Mouse (Mus musculus) neural tube, embryonic 14.5 days (tissue): ENCODE results near the gene Dnal4. TPM values are rescaled to one million over a fixed set of nuclear protein-coding genes. Genes with fewer than 3 reads are reported as not detected.

Experiments
- ATAC-seq: fragments of 200-750 bp; cut with Nextera tagmentation; 2 replicates; pipeline ENCODE4 v1.8.0; 2017; ENCODE audit warnings: low read depth, mild to moderate bottlenecking, moderate TSS enrichment, moderate library complexity
- H3K27ac ChIP-seq: fragments of 300-500 bp; sonication (generic); 2 replicates; pipeline ENCODE4 v1.5.1; 2014; ENCODE audit warnings: low read depth, mild to moderate bottlenecking, control low read depth, low read length, moderate library complexity, mixed read lengths
- H3K27me3 ChIP-seq: fragments of 300-500 bp; sonication (generic); 2 replicates; pipeline ENCODE4 v1.6.1; 2014; ENCODE audit warnings: low read length; ENCODE audit not compliant: control insufficient read depth, insufficient read depth
- H3K36me3 ChIP-seq: fragments of 300-500 bp; sonication (generic); 2 replicates; pipeline ENCODE4 v1.6.1; 2014; ENCODE audit warnings: low read length, mixed read lengths; ENCODE audit not compliant: control insufficient read depth, insufficient read depth
- H3K4me1 ChIP-seq: fragments of 300-500 bp; sonication (generic); 2 replicates; pipeline ENCODE4 v1.6.1; 2014; ENCODE audit warnings: low read length; ENCODE audit not compliant: control insufficient read depth, insufficient read depth
- H3K4me2 ChIP-seq: fragments of 300-500 bp; sonication (generic); 2 replicates; pipeline ENCODE4 v1.6.1; 2014; ENCODE audit warnings: mild to moderate bottlenecking, low read depth, low read length, control low read depth
- H3K4me3 ChIP-seq: fragments of 300-500 bp; sonication (generic); 2 replicates; pipeline ENCODE4 v1.5.1; 2014; ENCODE audit warnings: low read depth, low read length, control low read depth, mixed read lengths
- H3K9ac ChIP-seq: fragments of 300-500 bp; sonication (generic); replicated peaks from 2 replicates; pipeline ENCODE4 v1.6.1; 2014; ENCODE audit warnings: low read depth, mild to moderate bottlenecking, control low read depth, low read length, mixed read lengths
- H3K9me3 ChIP-seq: fragments of 300-500 bp; sonication (generic); 2 replicates; pipeline ENCODE4 v1.6.1; 2016; ENCODE audit warnings: low read length; ENCODE audit not compliant: control insufficient read depth
- WGBS: fragments of 180-500 bp; shearing (Covaris S2); extraction: QIAGEN DNeasy Blood & Tissue Kit; methylation state at CpG from one replicate; pipeline ENCODE4 v1.1.7; 2014; 5-methylcytosine and 5-hydroxymethylcytosine counted together
- polyA plus RNA-seq: library from polyadenylated mRNA; unstranded; fragments of >200 nt; fragmentation: Nextera tagmentation; extraction: Ambion mirVana; gene quantifications from 2 replicates; pipeline ENCODE4 v1.2.1, GENCODE M21; 2014

The Dnal4 gene
- polyA plus RNA-seq, 1 experiment from 2014 or later: 62.2 TPM

DNA sequence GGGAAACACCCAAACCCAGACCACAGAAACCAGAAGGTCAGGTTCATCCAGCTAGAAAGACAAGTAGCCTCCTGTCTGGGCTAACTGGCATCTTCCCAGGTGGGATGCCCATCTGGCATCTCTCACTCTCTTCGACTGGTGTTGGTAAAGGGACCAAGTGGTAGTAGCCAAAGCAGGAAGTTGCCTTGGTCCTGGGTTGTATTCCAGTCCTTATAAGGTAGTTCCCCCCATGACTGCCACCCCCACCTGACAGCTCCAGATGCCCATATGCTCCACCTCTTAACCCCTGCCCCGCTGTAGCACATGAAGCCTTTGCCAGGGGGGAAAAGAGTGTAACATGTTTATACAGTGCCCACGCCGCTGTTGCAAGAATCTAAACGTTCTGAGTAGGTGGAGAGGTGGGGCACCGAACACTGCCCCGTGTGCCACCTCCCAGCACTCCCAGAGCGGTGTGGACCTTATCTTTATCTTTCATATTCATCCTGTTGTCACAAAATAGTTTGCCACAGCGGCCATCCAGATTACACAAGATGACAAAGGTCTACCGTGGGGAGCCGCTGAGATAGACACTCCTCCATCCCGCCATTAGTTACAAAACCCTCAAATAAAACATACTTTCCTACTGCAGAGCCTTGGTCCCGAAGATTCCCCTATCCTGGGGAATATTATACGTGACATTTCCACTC, 36.3 kb downstream of the Dnal4 start:
- H3K9ac ChIP-seq: peak overlapping the region; percentile 91
- H3K4me1 ChIP-seq: peaks cover 13% of the 10 kb centered on the region
- H3K27me3 ChIP-seq: no peaks in the 10 kb centered on the region
- peak overlapping the region; percentile 86 for H3K4me2 ChIP-seq
- H3K27ac ChIP-seq: no peak overlapping the region
- peak overlapping the region; percentile 95 for H3K4me3 ChIP-seq
- 33% methylated on average over 14 of the region's 14 CpGs for WGBS
- ATAC-seq: no peak
- no peaks in the 10 kb centered on the region for H3K9me3 ChIP-seq
- H3K36me3 ChIP-seq: peaks cover 28% of the 10 kb centered on the region

- H3K9ac ChIP-seq: no peak overlapping the region
- H3K27ac ChIP-seq: no peak overlapping the region
- 88% methylated on average over 3 of the region's 3 CpGs for WGBS
- no peaks in the 10 kb centered on the region for H3K9me3 ChIP-seq
- peak overlapping the region; percentile 95; the same call in 1 of the 2 replicates for H3K4me3 ChIP-seq
- no peak for ATAC-seq
- H3K27me3 ChIP-seq: no peaks in the 10 kb centered on the region
- peaks cover 28% of the 10 kb centered on the region for H3K36me3 ChIP-seq
- H3K4me1 ChIP-seq: peaks cover 13% of the 10 kb centered on the region
- H3K4me2 ChIP-seq: peak overlapping the region; percentile 86
These were observed 36.9 kb downstream of the Dnal4 start for GRCm38 (mm10) chr15:79740739-79741138.

DNA sequence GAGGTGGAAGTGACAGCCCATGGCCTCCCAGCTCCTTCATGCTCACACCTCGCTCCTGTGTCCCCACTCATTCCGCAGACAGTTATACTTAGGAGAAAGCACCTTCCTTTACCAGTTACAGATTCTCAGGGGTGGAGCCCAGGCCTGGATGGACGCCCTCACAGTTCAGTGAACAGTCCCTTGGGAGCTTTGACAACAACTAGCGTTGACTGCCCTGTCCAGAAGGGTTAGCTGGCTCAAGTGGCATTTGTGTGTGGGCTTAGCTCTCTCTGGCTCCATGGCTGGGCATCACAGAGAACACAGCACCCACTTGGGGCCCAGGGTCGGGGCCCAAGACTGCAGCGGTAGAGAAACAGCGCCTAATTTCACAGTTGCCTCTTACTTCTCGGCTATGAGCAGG, 43.3 kb downstream of the Dnal4 start:
- H3K27ac ChIP-seq: no peak overlapping the region
- H3K9me3 ChIP-seq: no peaks in the 10 kb centered on the region
- no peak overlapping the region for H3K4me3 ChIP-seq
- H3K4me2 ChIP-seq: no peak overlapping the region
- H3K27me3 ChIP-seq: no peaks in the 10 kb centered on the region
- H3K36me3 ChIP-seq: peaks cover 78% of the 10 kb centered on the region
- WGBS: 83% methylated on average over 8 of the region's 8 CpGs
- no peak for ATAC-seq
- H3K4me1 ChIP-seq: no peaks in the 10 kb centered on the region
- no peak overlapping the region for H3K9ac ChIP-seq

GRCm38 (mm10) chr15:79733640-79734039, 44.0 kb downstream of the Dnal4 start:
- Histone ChIP-seq H3K4me2 (no peak overlapping the region), H3K4me1 (no peaks in the 10 kb centered on the region), H3K4me3 (no peak overlapping the region), H3K9me3 (no peaks in the 10 kb centered on the region), H3K9ac (no peak overlapping the region), H3K36me3 (peaks cover 80% of the 10 kb centered on the region), H3K27me3 (no peaks in the 10 kb centered on the region), H3K27ac (no peak overlapping the region)
- WGBS: 79% methylated on average over 4 of the region's 4 CpGs
- ATAC-seq: no peak

- Histone ChIP-seq H3K27me3 (no peaks in the 10 kb centered on the region), H3K36me3 (peaks cover 79% of the 10 kb centered on the region), H3K9me3 (no peaks in the 10 kb centered on the region), H3K4me1 (no peaks in the 10 kb centered on the region), H3K4me2 (no peak overlapping the region), H3K4me3 (no peak overlapping the region), H3K9ac (no peak overlapping the region), H3K27ac (no peak overlapping the region)
- WGBS: 94% methylated on average over 8 of the region's 8 CpGs
- ATAC-seq: no peak
These were observed 44.5 kb downstream of the Dnal4 start for GRCm38 (mm10) chr15:79733192-79733591.

DNA sequence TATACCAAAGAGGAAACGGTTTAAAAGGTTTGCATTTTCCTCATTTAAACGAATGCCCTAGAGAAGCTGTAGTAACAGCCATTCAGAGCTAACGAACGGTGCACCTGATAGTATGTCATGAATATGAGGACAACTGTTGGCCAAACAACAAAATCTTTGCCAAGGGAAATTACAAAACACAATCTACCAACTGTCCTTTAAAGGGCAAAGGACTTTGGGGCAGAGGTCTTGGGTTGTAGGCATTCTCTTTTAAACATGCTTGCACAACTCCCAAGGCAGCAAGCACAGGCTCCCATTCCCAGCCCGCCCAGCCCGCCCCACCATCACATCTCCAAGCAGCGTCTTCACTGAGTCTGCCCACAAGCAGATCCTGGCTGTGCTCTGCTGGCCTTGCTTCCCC, 46.1 kb downstream of the Dnal4 start:
- Histone ChIP-seq H3K9me3 (no peaks in the 10 kb centered on the region), H3K27me3 (no peaks in the 10 kb centered on the region), H3K4me3 (no peak overlapping the region), H3K4me2 (no peak overlapping the region), H3K4me1 (no peaks in the 10 kb centered on the region), H3K36me3 (peaks cover 78% of the 10 kb centered on the region), H3K27ac (no peak overlapping the region), H3K9ac (no peak overlapping the region)
- 78% methylated on average over 7 of the region's 7 CpGs for WGBS
- ATAC-seq: no peak

DNA sequence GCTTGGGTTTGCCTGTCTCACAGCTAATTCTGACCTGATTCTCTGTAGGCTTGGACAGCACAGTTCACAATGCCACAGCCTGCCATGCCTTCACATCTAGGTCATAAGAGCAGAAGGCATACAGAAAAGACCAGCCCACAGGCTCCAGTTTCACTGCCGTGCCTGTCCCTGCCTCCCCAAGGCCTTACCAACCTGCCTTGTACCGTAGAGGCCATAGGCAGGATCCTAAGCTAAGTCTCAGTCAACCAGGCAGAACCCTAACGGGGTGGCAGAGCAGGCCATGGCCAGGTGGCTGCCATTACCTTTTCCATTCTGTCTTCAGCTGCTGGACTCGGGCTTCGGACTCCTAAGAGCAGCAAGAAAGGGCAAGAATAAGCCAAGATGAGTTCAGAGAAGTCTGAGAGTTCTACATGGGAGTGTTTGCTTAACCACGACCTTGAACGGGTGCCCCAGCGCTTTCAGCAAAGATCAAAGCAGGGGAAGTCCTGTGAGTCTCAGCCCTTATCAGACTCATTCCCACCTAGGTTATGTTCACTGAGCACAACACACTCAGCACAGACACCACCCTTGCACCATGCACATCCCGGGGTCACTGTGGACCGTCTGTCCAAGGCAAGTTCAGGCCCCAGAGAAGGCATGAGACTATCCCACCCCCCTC, 48.8 kb downstream of the Dnal4 start:
- H3K9ac ChIP-seq: no peak overlapping the region
- H3K4me2 ChIP-seq: no peak overlapping the region
- no peaks in the 10 kb centered on the region for H3K27me3 ChIP-seq
- H3K4me3 ChIP-seq: no peak overlapping the region
- H3K36me3 ChIP-seq: peaks cover 85% of the 10 kb centered on the region
- H3K9me3 ChIP-seq: no peaks in the 10 kb centered on the region
- H3K4me1 ChIP-seq: no peaks in the 10 kb centered on the region
- 93% methylated on average over 10 of the region's 10 CpGs for whole genome bisulfite sequencing
- H3K27ac ChIP-seq: no peak overlapping the region
- ATAC-seq: no peak

DNA sequence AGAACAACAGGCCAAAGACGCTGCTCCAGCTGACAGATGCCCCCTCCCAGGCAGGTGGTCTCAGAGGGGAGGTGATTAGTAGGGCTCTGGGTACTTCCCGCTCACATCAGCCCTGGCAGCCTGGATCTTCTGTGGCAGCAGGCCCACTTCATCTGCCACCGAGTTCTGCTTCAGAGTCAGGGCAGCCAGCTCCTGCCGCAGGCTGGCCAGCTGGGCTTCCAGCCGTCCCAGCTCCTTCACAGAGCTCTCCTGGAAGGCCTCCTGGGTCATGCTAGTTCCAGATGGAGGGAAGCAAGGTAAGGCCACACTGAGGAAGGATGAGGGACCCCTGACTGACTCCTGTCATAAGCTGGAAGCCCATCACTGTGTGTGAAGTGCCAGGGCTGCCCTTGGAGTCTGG, 49.3 kb downstream of the Dnal4 start:
- Histone ChIP-seq H3K9me3 (no peaks in the 10 kb centered on the region), H3K4me3 (no peak overlapping the region), H3K27me3 (no peaks in the 10 kb centered on the region), H3K9ac (no peak overlapping the region), H3K36me3 (peaks cover 81% of the 10 kb centered on the region), H3K27ac (no peak overlapping the region), H3K4me2 (no peak overlapping the region), H3K4me1 (no peaks in the 10 kb centered on the region)
- 63% methylated on average over 5 of the region's 5 CpGs for WGBS
- no peak for ATAC-seq

DNA sequence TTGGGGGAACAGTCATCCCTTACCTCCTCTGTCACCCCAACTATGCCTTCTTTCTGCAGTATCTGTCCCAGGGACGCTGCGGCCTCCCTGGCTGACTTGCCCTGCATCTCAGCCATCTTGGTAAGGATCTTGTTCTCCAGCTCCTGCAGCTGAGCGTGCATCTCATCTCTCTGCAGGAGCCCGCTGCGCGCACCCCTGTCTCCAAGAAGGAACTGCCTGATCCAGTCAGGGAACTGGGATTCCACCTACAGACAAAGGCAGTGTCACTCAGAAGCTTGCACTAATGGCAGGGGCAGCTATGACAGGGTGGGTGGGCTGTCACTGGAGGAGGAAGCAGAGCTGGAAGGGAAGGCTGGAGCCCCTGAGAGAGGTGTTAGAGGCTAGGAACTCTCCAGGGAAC, 49.8 kb downstream of the Dnal4 start:
- Histone ChIP-seq H3K9me3 (no peaks in the 10 kb centered on the region), H3K4me3 (no peak overlapping the region), H3K4me2 (no peak overlapping the region), H3K9ac (no peak overlapping the region), H3K4me1 (no peaks in the 10 kb centered on the region), H3K27me3 (no peaks in the 10 kb centered on the region), H3K36me3 (peaks cover 78% of the 10 kb centered on the region), H3K27ac (no peak overlapping the region)
- ATAC-seq: no peak
- 91% methylated on average over 6 of the region's 6 CpGs for WGBS
